Mouse (Mus musculus) ES-Bruce4 (cell line): Measurements from ENCODE around the gene Kat6b. TPM values are rescaled to one million over a fixed set of nuclear protein-coding genes. Genes with fewer than 3 reads are reported as not detected.

Source experiments
- H3K27ac ChIP-seq: 2 replicates; pipeline ENCODE4 v1.5.1; 2012; ENCODE audit warnings: low read length, inconsistent platforms; ENCODE audit not compliant: insufficient read depth
- H3K27me3 ChIP-seq: 2 replicates; pipeline ENCODE4 v1.6.1; 2012; ENCODE audit warnings: mild to moderate bottlenecking, low read length, inconsistent platforms; ENCODE audit not compliant: control insufficient read depth, poor library complexity, insufficient read depth, severe bottlenecking
- H3K36me3 ChIP-seq: 2 replicates; pipeline ENCODE4 v1.6.1; 2012; ENCODE audit warnings: inconsistent platforms, mild to moderate bottlenecking, low read length, moderate library complexity; ENCODE audit not compliant: control insufficient read depth, poor library complexity, insufficient read depth, severe bottlenecking
- H3K4me1 ChIP-seq: one replicate; pipeline ENCODE4 v1.8.1; 2011; ENCODE audit warnings: low read length; ENCODE audit not compliant: control insufficient read depth, insufficient read depth
- H3K4me3 ChIP-seq: 2 replicates; pipeline ENCODE4 v1.5.1; 2011; ENCODE audit warnings: low read depth, mild to moderate bottlenecking, low read length
- H3K9ac ChIP-seq: 2 replicates; pipeline ENCODE4 v1.6.1; 2012; ENCODE audit warnings: low read depth, mild to moderate bottlenecking, inconsistent platforms; ENCODE audit not compliant: poor library complexity, severe bottlenecking
- H3K9me3 ChIP-seq: replicated peaks from 2 replicates; pipeline ENCODE4 v1.6.1; 2012; ENCODE audit warnings: mild to moderate bottlenecking, low read length, inconsistent platforms; ENCODE audit not compliant: control insufficient read depth, poor library complexity, insufficient read depth, severe bottlenecking
- CTCF ChIP-seq: IDR thresholded peaks from one replicate; pipeline ENCODE4 v1.8.1; 2011; ENCODE audit warnings: low read depth, low read length
- EP300 ChIP-seq: IDR thresholded peaks from 2 replicates; pipeline ENCODE4 v1.6.1; 2011; ENCODE audit warnings: low read depth, low read length; ENCODE audit not compliant: insufficient read depth
- POLR2A ChIP-seq: IDR thresholded peaks from one replicate; pipeline ENCODE4 v1.8.1; 2011; ENCODE audit warnings: low read length; ENCODE audit not compliant: insufficient read depth
- polyA plus RNA-seq: library from polyadenylated mRNA; stranded (reverse); fragments of >200 nt; gene quantifications from 2 replicates; pipeline ENCODE4 v1.2.4, GENCODE M21; 2011; ENCODE audit warnings: low read depth; ENCODE audit not compliant: missing spikeins, insufficient read depth, insufficient read length

Kat6b gene
- polyA plus RNA-seq, 1 experiment = 132 TPM

- Histone ChIP-seq H3K9me3 (no peaks in the 10 kb centered on the region), H3K9ac (peak overlapping the region; percentile 83), H3K4me1 (peaks cover 2% of the 10 kb centered on the region), H3K36me3 (peaks cover 20% of the 10 kb centered on the region), H3K4me3 (peak overlapping the region; percentile 69), H3K27me3 (no peaks in the 10 kb centered on the region), H3K27ac (peak overlapping the region; percentile 60)
- TF ChIP-seq CTCF (no peak), EP300 (no peak), POLR2A (peak; percentile 12)
Measured at GRCm38 (mm10) chr14:21500154-21501047, 19.2 kb downstream of the Kat6b start.

- Histone ChIP-seq H3K4me1 (peaks cover 1% of the 10 kb centered on the region), H3K9me3 (no peaks in the 10 kb centered on the region), H3K4me3 (peak overlapping the region; percentile 71), H3K36me3 (peaks cover 16% of the 10 kb centered on the region), H3K27ac (peak overlapping the region; percentile 57), H3K27me3 (no peaks in the 10 kb centered on the region), H3K9ac (peak overlapping the region; percentile 83)
- TF ChIP-seq POLR2A (no peak), EP300 (no peak), CTCF (no peak)
Measured at GRCm38 (mm10) chr14:21501048-21501657, 19.9 kb downstream of the Kat6b start.

- TF ChIP-seq EP300 (no peak), POLR2A (no peak), CTCF (no peak)
- Histone ChIP-seq H3K36me3 (peaks cover 25% of the 10 kb centered on the region), H3K9me3 (no peaks in the 10 kb centered on the region)
Measured at GRCm38 (mm10) chr14:21505036-21505435, 23.8 kb downstream of the Kat6b start.

GRCm38 (mm10) chr14:21507046-21507445 is 25.8 kb downstream of the Kat6b start:
- Histone ChIP-seq H3K36me3 (peaks cover 25% of the 10 kb centered on the region), H3K27ac (no peak overlapping the region), H3K9me3 (no peaks in the 10 kb centered on the region), H3K27me3 (no peaks in the 10 kb centered on the region), H3K4me1 (no peaks in the 10 kb centered on the region), H3K9ac (no peak overlapping the region), H3K4me3 (no peak overlapping the region)
- no peak for TF ChIP-seq POLR2A

More at GRCm38 (mm10) chr14:21505036-21505435, 23.8 kb downstream of the Kat6b start:
- H3K9ac ChIP-seq = no peak overlapping the region
- H3K27me3 ChIP-seq = no peaks in the 10 kb centered on the region
- H3K4me1 ChIP-seq = no peaks in the 10 kb centered on the region
- H3K27ac ChIP-seq = no peak overlapping the region
- H3K4me3 ChIP-seq = no peak overlapping the region

- no peak overlapping the region for H3K4me3 ChIP-seq
- no peaks in the 10 kb centered on the region for H3K9me3 ChIP-seq
- no peaks in the 10 kb centered on the region for H3K27me3 ChIP-seq
- H3K9ac ChIP-seq = no peak overlapping the region
- peaks cover 22% of the 10 kb centered on the region for H3K36me3 ChIP-seq
- no peaks in the 10 kb centered on the region for H3K4me1 ChIP-seq
- H3K27ac ChIP-seq = no peak overlapping the region
- TF ChIP-seq POLR2A = no peak
- no peak for TF ChIP-seq CTCF
- no peak for TF ChIP-seq EP300
Measured at GRCm38 (mm10) chr14:21509111-21509905, 28.1 kb downstream of the Kat6b start.
